Mouse (Mus musculus) v-Abl transformed pro-B cells (cell line): ENCODE results near the gene Gm32742.

Experiments
- in situ Hi-C, 2 experiments: fragments of 400-800 bp; cut with MboI; formaldehyde crosslinking; loops; one replicate each; pipeline ENCODE4 v1.15.1; 2025; ENCODE audit not compliant: unreplicated experiment in 2 of 2

Gene Gm32742

GRCm38 (mm10) chr9:51093697-51094096, 71.6 kb downstream of the Gm32742 start:
- in situ Hi-C loops, result no loop called here

DNA sequence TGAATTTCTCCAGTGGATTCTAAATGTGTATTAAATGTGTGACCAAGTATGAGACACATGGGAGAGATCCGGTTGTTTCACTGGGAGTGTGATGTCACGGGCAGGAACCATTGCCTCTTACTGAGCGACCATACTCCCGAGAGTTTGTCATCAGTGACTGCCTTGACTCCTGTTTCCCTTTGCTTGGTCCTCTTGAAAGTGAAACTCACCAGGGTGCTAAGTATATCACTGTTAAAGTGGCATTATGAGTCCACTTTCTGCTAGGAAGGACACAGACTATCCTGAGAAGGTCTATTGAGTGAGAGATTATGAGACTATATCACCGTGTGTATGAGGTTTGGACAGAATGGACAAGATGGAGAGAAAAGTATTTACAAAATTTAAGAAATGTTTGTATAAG, 83.7 kb downstream of the Gm32742 start:
- in situ Hi-C loops, result no loop called here
